Mouse (Mus musculus) ES-E14 (cell line): Measurements from ENCODE around the gene Impg1.

Source experiments
- HCFC1 ChIP-seq: IDR thresholded peaks from 2 replicates; pipeline ENCODE4 v1.6.1; 2012; ENCODE audit warnings: low read length, inconsistent platforms, borderline replicate concordance; ENCODE audit not compliant: insufficient read depth
- ZC3H11A ChIP-seq: IDR thresholded peaks from 2 replicates; pipeline ENCODE4 v1.6.1; 2012; ENCODE audit warnings: low read depth, mild to moderate bottlenecking, inconsistent platforms, low read length, borderline replicate concordance
- ZNF384 ChIP-seq: IDR thresholded peaks from 2 replicates; pipeline ENCODE4 v1.6.1; 2012; ENCODE audit warnings: low read depth, low read length, inconsistent platforms

GRCm38 (mm10) chr9:80368636-80369035 is 96.6 kb downstream of the Impg1 start:
- TF ChIP-seq ZNF384 (no peak), HCFC1 (no peak), ZC3H11A (no peak)
